Mouse (Mus musculus) kidney, postnatal 4 days (tissue): ENCODE measurements around the gene Itpr2.

ENCODE experiments used
- DNase-seq, 2 experiments: peaks; one replicate each; pipeline ENCODE4 v3.0.0; 2021; ENCODE audit warnings: mixed read lengths in 2 of 2

The Itpr2 gene

GRCm38 (mm10) chr6:146343671-146344384 is 158.2 kb downstream of the Itpr2 start:
- peak; percentile 25 to 26 for DNase-seq

DNA sequence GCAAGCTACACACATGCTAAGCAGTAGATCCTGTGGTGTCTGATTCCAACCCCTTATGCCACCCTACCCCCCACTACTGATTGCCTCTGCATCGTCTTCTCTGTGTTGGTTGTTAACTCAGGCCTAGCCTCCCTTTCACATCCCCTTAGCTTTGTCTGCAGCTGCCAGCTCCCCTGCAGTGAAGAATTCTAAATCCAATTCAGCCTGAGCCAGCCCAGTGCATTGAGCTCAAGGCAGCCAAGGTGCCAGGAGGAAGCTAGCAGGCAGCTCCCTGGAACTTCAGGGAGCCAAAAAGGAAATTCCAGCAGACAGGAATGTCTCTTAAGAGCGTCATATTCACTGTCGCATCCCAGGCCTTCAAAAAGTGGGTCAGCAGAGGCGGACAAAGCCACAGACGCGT is 159.0 kb downstream of the Itpr2 start:
- peak; percentile 5 to 14 for DNase-seq

DNA sequence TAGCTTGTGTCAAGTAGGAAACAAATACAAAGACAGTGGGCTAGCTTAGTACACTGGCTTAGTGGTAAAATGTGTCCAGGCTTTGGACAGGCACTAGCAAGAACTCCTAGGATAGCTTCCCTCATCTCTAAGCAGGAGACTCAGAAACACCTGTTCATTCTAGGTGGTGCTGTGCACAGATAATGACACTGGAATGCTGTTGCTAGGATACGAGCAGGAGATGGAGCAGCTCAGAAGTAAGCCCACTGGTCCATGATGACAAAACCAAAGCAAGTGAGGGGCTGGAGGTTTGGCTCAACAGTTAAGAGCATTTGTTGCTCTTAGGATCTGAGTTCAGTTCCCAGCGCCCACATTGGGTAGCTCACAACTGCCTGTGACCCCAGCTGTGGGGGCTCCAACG is 160.1 kb downstream of the Itpr2 start:
- no peak for DNase-seq

- no peak for DNase-seq
Observed at GRCm38 (mm10) chr6:146341413-146341812, 160.6 kb downstream of the Itpr2 start.

- no peak for DNase-seq
Observed at GRCm38 (mm10) chr6:146340951-146341350, 161.1 kb downstream of the Itpr2 start.

- peak; percentile 75 to 76 for DNase-seq
Observed at GRCm38 (mm10) chr6:146339779-146340178, 162.2 kb downstream of the Itpr2 start.

DNA sequence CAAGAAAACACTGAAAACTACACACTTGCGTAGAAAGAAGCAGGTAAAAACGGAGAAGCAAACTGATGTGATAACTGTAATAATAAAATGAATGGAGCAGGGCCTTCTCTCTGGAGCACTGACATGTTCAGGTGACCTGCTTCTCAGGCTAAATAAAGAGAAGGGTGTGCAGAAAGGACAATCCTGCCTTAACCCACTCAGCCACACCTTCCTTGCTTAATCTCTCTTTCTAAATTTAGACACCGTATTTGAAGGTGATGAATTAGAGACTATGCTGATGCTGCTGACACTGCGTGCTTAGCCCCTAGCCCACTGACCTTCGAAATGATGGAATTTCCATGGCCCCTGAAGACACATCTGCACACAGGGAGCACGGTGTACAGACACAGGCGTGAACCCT is 164.8 kb downstream of the Itpr2 start:
- DNase-seq: no peak

DNA sequence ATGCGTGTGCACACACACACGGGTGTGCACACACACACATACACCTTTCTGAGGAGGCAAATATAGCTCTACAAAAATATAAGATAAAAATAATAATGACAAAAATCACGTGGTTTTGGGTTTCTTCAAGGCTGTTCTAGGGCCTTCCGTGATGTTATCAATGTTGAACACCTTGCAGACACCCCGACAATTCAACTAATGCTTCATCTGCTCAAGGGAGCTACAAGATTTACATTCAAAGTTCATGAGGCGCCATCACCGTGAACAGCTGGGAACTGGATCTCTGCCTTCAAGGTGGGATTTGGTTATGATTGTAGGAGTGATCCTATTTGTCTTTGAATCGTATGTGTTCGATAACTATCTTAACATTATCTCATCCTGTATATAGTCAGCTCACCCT is 166.8 kb downstream of the Itpr2 start:
- no peak for DNase-seq

GRCm38 (mm10) chr6:146333506-146333905 is 168.5 kb downstream of the Itpr2 start:
- DNase-seq: peak; percentile 51 to 66

- peak; percentile 15 to 37 for DNase-seq
Observed at GRCm38 (mm10) chr6:146331017-146331669, 170.9 kb downstream of the Itpr2 start.

- no peak for DNase-seq
Observed at GRCm38 (mm10) chr6:146329079-146329478, 172.9 kb downstream of the Itpr2 start.

- no peak for DNase-seq
Observed at GRCm38 (mm10) chr6:146326631-146327030, 175.4 kb downstream of the Itpr2 start.

DNA sequence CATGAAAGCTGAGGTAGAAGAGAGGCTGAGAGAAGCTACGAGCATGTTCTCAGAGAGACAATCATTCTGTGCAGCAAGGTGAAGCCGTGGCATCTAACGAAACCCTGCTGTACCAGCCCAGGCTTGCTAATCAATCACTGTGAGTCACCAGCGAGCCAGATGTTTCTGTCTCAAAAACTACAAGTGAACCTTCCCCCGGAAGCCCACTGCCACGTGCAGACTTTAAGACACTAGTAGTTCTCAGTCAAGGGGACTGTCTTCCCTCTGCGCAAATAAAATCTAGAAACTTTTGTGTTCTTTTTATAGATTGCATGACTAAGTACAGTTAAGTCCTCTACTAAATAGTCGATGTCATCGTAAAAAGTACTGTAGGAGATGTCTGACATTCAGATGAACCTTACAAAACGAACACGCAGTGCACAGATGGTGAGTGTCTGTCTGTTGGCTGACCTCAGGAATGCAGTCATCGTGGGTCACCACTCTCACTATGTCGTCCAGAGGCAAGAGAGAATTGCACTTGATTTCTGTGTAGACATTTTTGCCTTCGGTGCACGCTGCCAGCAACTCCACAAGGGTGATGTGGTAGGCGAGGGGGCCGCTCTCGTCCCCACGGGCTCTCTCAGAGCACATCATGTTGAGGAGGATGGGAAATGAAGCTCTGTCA is 177.3 kb downstream of the Itpr2 start:
- peak; percentile 57 to 65 for DNase-seq

- DNase-seq: peak; percentile 16 to 28
Observed at GRCm38 (mm10) chr6:146322555-146322954, 179.5 kb downstream of the Itpr2 start.

DNA sequence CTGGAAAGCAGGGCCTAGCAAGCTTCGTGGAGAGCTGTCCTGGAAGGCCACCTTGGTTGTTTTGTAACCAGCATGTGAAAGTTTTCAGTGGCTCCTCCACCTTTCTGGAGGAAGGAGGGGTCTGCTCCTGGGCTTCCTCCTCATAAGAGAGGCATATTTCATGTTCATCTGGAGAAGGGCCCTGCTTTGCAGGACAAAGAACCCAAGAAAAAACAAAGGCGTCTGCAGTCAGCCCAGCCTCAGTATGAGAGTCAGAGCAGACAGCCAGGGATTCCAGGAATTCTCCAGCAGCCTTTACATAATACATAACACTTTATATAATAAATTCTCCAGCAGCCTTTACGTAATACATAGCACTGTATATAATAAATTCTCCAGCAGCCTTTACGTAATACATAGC is 180.1 kb downstream of the Itpr2 start:
- no peak for DNase-seq

- DNase-seq: no peak
Observed at GRCm38 (mm10) chr6:146316415-146316814, 185.6 kb downstream of the Itpr2 start.

DNA sequence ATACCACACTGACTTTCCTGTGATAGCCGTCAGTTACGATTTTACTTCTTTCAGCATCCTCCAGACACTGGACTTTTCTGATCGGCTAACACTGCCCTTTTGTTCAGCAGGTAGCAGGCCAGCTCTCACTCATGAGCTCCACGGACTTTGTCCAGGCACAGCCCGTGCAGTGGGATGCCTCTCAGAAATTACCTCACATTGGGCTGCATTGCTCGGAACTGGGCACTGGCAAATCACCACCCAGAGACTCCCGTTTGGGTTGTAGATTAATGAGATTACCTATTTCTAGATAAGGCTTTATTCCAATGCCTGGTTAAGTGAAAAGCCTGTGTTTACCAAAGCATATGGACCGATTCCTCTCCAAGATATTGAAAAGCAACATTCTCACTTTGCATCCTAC is 186.9 kb downstream of the Itpr2 start:
- no peak for DNase-seq

- DNase-seq: no peak
Observed at GRCm38 (mm10) chr6:146314304-146314703, 187.7 kb downstream of the Itpr2 start.

- no peak for DNase-seq
Observed at GRCm38 (mm10) chr6:146313396-146313795, 188.6 kb downstream of the Itpr2 start.

DNA sequence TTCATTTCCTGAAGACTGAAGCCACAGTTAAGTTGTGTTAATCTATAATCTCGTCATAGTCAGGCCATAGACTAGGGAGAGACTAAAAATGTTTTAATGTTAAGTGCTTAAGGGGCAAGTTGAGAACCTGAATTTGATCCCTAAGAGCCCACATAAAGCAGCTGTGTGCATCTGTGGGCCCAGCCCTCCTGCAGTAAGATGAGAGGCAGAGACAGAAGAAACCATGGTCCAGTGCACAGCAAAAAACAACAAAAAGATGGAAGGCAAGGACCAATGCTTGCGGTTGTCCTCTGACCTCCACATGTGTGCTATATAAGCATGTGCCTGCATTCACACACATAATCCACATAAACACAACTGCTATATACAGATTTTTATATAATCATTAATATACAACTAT is 191.8 kb downstream of the Itpr2 start:
- DNase-seq: no peak

GRCm38 (mm10) chr6:146309335-146309734 is 192.7 kb downstream of the Itpr2 start:
- DNase-seq: no peak

DNA sequence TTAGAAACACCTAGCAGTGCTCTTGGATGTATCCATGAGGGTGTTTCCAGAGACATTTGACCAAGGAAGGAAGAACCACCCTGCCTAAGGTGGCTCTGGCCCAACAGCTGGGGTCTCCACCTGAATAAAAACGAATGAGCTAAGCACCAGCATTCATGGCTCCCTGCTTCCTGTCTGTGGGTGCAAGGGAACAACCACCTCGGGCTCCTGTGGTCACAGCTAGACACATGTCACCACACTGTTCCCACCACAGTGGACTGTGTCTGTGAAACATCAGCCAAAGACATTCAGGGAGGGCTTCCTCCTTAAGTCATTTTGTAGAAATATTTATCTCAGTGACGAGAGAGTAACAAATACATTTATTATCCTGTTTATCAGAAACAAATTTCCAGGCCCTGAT is 196.0 kb downstream of the Itpr2 start:
- no peak for DNase-seq

DNA sequence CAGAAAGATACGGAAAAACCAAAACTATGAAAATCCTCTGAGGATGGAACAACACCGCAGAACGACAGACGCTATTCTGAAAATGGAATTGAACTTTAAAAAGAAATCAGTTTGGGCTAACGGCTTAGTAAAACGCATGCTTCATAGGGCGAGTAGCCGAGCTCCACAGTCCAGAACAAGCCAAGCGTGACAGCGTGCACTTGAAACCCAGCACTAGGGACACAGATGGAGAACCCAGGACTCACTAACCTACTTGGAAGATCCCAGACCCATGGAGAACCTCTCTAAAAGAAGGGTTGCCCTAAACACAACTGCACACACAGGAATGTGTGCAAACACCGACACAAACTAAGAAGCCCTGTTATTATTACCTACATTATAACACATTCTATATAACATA is 197.9 kb downstream of the Itpr2 start:
- DNase-seq: no peak

- DNase-seq: no peak
Observed at GRCm38 (mm10) chr6:146303336-146303735, 198.7 kb downstream of the Itpr2 start.
